Mouse (Mus musculus) spleen, embryonic (tissue): ENCODE measurements around the gene Erc2.

ENCODE experiments used
- CTCF ChIA-PET: fragments of 350-600 bp; sonication (Branson Sonifier 250); formaldehyde crosslinking; loops from one replicate; lab custom pipeline; 2022; lab: Charles Lee

Erc2 gene

DNA sequence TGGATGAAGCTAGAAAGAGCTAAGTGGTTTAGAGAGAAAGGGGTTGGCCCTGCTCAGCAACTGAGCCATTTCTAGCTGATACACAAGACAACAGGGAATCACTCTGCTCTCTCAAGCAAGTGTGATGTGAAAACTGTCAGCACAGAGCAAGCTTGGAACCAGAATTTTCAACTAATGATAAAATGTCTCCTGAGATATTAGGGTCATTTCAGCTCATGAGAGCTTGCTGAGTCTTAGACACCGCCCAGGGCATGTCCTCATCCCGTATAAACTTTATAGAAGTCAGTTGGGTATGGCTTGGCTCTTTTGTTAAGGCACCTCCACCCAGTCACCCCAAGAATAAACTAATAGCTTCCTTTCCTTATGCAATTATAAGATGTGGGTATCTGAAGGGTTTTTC, 666.0 kb downstream of the Erc2 start:
- CTCF ChIA-PET: no interaction called here

- CTCF ChIA-PET: no interaction called here
These were observed 666.7 kb downstream of the Erc2 start for GRCm38 (mm10) chr14:28288926-28289325.

DNA sequence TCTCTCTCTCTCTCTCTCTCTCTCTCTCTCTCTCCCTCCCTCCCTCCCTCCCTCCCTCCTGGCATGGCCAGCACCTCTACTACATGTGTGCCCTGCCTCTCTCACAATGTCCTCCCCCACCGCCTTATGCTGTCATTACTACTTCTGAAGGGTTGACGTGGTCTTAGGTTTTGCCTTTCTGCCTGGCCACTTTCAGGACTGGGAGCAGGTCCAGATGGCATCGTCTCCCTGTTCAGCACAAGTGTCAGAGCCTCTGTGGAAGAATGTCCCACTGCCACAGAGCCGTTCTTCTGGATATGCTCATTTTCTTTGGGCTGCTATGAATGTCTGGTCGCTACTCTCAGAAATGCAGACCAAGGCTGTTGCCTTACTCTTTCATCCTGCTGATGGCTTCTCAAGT, 671.7 kb downstream of the Erc2 start:
- CTCF ChIA-PET: no interaction called here

GRCm38 (mm10) chr14:28295145-28295544, 672.9 kb downstream of the Erc2 start:
- CTCF ChIA-PET: no interaction called here

- CTCF ChIA-PET: no interaction called here
These were observed 677.9 kb downstream of the Erc2 start for GRCm38 (mm10) chr14:28300095-28300494.

DNA sequence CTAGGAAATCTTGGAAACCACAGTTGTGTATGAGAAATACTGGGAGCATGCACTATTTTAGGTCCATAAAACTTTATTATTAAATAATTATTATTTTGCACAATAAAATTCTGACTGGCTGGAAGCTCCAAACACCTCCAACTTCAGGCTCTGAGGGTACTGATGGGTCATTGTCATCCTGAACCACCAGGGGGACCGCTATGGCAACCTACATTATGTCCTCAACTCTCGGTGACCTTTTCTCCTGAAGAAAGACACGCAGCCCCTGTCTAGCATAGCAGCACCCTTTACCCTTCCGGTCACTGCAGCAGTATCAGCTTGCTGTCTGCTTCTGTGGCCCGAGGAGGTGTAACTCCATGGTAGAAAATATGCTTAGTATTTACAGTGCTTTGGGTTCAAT, 679.0 kb downstream of the Erc2 start:
- CTCF ChIA-PET: no interaction called here

DNA sequence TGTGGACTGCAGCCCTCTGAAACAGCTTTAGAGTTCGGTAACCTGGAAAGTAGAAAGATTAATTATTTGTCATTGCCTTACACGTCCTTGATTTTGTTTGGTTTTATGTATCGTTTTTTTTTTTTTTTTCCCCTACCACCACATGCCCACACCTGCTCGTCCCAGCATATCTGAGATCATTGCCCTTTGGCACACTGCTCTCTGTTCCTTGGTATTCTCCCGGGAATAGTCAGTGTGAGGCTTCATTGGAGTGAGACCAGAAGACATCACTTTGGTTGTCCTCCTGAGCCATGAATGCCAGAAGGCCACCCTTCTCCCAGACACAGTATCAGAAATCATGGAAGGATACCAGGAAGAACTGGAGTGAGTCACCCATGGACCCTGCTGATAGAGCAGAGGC, 681.9 kb downstream of the Erc2 start:
- CTCF ChIA-PET: interaction anchor here (0.7 kb wide), 1 partner anchor 33 kb away, joined by 24 read pairs; no protein-coding TSS in a partner anchor

GRCm38 (mm10) chr14:28308661-28309060, 686.4 kb downstream of the Erc2 start:
- CTCF ChIA-PET: no interaction called here

DNA sequence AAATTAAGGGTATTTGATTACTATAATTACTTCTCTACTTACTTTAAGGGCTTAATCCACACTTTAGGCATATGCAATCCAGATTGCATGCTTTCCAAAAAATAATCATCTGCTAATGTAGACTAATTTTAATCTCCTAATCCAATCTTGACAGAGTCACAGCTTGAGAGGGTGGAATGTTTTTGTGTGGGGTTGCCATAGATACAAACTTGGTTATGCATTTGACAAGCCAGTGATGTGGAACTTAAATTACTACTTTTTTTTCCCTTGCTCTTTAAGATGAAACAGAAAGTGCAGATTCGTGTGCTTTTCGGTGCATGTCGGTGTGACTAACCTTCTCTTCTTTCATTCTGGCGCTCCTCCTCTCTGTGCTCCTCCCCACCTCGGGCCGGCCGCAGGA, 694.6 kb downstream of the Erc2 start:
- CTCF ChIA-PET: no interaction called here

GRCm38 (mm10) chr14:28321916-28322534, 699.8 kb downstream of the Erc2 start:
- CTCF ChIA-PET: no interaction called here

DNA sequence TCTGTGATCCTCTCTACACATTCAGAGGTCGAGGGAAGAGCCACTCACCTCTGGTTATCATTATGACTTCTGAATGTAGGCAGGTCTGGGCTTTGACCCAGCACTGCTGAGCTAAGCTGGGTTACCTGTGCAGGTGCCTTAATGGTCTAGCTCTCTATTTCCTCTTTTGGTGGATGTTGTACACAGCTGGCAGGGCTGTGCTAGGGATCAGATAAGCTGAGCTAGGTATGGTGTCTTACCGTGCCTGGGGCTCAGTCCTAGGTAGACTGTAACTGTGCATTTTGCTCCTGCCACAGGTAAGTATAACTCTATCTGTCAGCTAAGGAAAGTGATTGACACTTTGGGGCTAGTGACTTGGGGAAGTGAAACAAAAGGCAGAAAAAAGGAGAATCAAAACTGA, 701.0 kb downstream of the Erc2 start:
- CTCF ChIA-PET: no interaction called here

- CTCF ChIA-PET: no interaction called here
These were observed 701.5 kb downstream of the Erc2 start for GRCm38 (mm10) chr14:28323727-28324126.

DNA sequence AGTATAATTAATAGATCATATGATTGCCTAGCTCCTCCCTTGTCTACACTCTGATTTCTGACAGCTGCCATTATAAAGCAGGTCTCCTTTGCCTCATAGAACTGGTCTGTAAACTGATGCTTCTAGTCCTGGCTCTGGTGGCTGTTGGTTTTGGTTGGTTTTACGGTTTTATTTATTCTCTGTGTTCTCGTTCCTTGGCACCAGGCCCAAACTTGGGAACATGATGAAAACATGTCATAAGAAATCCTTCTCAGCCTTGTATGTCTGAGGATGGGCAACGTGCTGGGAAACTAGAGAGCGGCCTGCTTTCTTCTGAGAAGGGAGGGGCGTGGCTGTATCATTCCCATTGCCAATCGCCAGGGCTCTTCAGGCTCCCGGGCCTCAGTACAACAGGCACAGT, 704.2 kb downstream of the Erc2 start:
- CTCF ChIA-PET: no interaction called here

DNA sequence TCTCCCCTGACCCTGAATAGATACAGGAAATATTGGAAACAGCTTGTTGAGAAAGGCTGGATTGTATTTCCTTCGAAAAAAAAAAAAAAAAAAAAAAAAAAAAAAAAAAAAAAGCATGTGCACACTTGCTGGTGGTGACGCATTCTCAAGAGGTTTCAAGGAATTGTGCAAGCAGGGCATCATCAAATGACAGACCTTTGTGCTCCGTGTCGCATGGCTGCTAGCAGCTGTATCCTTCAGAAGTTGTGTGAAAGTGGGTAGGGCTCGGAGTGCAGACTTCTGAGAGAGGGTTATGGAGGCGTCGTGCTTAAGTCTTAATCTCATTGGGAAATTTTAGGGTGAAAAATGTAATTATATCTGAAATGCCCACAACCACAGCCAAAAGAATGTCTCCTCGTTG, 706.3 kb downstream of the Erc2 start:
- CTCF ChIA-PET: interaction anchor here (0.5 kb wide), 1 partner anchor 180 kb away, joined by 3 read pairs; no protein-coding TSS in a partner anchor

DNA sequence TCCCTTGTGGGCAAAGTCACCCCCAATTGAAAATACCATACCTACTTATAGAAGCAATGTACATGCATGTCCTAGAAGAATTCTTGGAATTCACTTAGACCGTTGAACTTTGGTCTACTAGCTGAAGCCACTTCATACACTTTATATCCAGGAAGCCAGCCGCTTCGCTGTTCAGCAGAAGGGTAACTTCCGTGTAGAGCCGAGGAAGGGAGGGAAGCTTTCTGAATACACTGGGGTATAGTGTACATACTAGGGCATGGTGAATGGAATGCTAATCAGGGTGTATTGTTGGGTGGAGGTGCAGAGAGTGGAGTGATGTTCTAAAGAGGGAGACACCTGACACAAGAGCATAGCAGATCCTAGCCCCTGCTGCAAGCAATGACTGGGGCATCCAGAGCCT, 708.9 kb downstream of the Erc2 start:
- CTCF ChIA-PET: interaction anchor here (0.7 kb wide), 1 partner anchor 32 kb away, joined by 11 read pairs; no protein-coding TSS in a partner anchor

DNA sequence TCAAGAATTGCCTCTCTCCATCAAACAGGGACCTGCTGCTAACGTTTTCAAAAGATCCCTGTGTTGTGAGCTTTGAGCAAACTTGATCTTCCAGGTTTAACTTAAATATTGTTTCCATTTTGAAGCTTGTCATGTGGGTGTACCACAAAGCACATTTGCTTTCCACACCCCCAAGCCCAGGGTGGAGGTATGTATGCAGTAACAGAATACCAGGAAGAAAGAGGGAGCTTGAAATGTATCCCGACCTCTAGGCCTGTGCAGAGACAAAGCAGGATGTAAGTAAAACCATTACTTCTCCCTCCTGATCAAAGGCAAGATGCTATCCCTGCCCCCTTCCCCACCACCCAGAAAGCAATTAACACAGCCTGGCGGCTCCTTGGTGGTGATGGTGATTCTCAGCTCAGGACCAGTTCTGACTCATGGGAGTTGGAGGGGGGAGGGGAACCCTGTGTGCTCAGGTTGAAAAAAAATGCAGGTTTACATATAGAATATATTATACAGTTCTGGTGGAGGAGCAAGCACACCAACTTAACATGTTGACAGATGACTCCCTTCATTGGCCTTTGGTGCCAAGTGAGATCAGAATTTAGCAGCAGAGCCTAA, 710.2 kb downstream of the Erc2 start:
- CTCF ChIA-PET: no interaction called here

DNA sequence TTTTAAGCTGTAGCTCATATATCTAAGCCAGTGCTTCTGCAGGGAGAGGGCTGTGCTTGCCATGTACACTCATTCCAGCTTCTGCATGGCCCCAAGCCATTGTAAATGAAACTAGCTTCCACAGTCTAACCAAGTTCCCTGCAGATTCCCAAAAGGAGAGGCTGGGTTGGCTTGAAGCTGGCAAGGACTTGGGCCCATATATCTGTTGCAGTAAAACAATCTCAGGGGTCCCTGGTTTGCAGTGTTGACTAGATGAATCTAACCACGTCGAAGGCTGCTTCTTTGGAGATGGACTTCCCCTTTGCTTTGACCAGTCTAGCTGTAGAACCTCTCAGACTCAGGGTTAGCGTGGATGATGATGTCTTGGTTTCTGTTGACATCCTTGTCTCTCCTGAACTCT, 716.9 kb downstream of the Erc2 start:
- CTCF ChIA-PET: no interaction called here

GRCm38 (mm10) chr14:28349129-28349528, 726.9 kb downstream of the Erc2 start:
- CTCF ChIA-PET: no interaction called here

- CTCF ChIA-PET: no interaction called here
These were observed 733.8 kb downstream of the Erc2 start for GRCm38 (mm10) chr14:28356031-28356430.

- CTCF ChIA-PET: no interaction called here
These were observed 737.3 kb downstream of the Erc2 start for GRCm38 (mm10) chr14:28359502-28359901.

DNA sequence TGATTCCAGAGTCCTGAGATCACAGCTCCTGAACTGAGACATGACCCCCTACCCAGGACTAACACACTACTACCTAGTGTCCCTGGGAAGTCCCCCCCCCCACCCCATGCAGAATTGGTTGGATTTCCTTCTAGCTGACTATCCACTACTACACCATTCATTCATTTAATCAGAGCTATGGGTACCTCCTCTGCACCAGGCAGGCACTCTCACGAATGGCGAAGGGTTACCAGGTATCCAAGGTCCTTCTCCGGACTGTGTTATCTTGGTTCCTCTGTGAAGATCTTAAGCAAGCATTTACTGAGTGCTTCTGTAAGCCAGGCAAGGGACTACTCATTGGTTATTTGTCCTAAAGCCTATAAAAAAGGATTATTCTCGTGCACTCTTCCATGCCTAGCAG, 737.8 kb downstream of the Erc2 start:
- CTCF ChIA-PET: no interaction called here

- CTCF ChIA-PET: no interaction called here
These were observed 740.1 kb downstream of the Erc2 start for GRCm38 (mm10) chr14:28362336-28362735.

GRCm38 (mm10) chr14:28370713-28371112, 748.5 kb downstream of the Erc2 start:
- CTCF ChIA-PET: no interaction called here

GRCm38 (mm10) chr14:28371651-28372050, 749.4 kb downstream of the Erc2 start:
- CTCF ChIA-PET: no interaction called here
